Mouse (Mus musculus): ENCODE results near the gene Unc13a. TPM values are rescaled to one million over a fixed set of nuclear protein-coding genes. Genes with fewer than 3 reads are reported as not detected.

The Unc13a gene
- polyA plus RNA-seq, 1 experiment from 2014 or later = 1.7 TPM

- Histone ChIP-seq H3K4me1 (ENCODE audit: control insufficient read depth, insufficient read depth, low read length) (peaks cover 12% of the 10 kb centered on the region; the same call in 1 of the 2 replicates), H3K9ac (replicated peaks; ENCODE audit: low read depth, low read length) (peak overlapping the region; percentile 21; the same call in 1 of the 2 replicates), H3K27ac (ENCODE audit: low read length) (peak overlapping the region; percentile 55; the same call in 1 of the 2 replicates), H3K4me3 (ENCODE audit: low read depth, low read length) (peak overlapping the region; percentile 49), H3K36me3 (ENCODE audit: control insufficient read depth, insufficient read depth, low read length) (peaks cover 4% of the 10 kb centered on the region), H3K4me2 (replicated peaks; ENCODE audit: low read depth, low read length) (peak overlapping the region; percentile 98), H3K27me3 (ENCODE audit: control insufficient read depth, insufficient read depth, low read length) (no peaks in the 10 kb centered on the region), H3K9me3 (ENCODE audit: control insufficient read depth, low read depth, low read length) (peaks cover 8% of the 10 kb centered on the region; the same call in 1 of the 2 replicates)
- WGBS = 2% methylated on average over 25 of the region's 25 CpGs
- peak; percentile 26; the same call in 1 of the 2 replicates for ATAC-seq (ENCODE audit: insufficient number of reproducible peaks, insufficient read depth, low FRiP score, low read depth)
These were observed 41.8 kb downstream of the Unc13a start for GRCm38 (mm10) chr8:71629781-71630212.

- peak overlapping the region; percentile 49 for H3K4me3 ChIP-seq (ENCODE audit: low read depth, low read length)
- peaks cover 8% of the 10 kb centered on the region; the same call in 1 of the 2 replicates for H3K9me3 ChIP-seq (ENCODE audit: control insufficient read depth, low read depth, low read length)
- peak overlapping the region; percentile 61 for H3K27ac ChIP-seq (ENCODE audit: low read length)
- H3K36me3 ChIP-seq (ENCODE audit: control insufficient read depth, insufficient read depth, low read length) = peaks cover 5% of the 10 kb centered on the region
- no peaks in the 10 kb centered on the region for H3K27me3 ChIP-seq (ENCODE audit: control insufficient read depth, insufficient read depth, low read length)
- peaks cover 12% of the 10 kb centered on the region; the same call in 1 of the 2 replicates for H3K4me1 ChIP-seq (ENCODE audit: control insufficient read depth, insufficient read depth, low read length)
- peak overlapping the region; percentile 51 for H3K9ac ChIP-seq (replicated peaks; ENCODE audit: low read depth, low read length)
- peak overlapping the region; percentile 98 for H3K4me2 ChIP-seq (replicated peaks; ENCODE audit: low read depth, low read length)
- ATAC-seq (ENCODE audit: insufficient number of reproducible peaks, insufficient read depth, low FRiP score, low read depth) = peak; percentile 87
- under 1% methylated on average over 54 of the region's 55 CpGs for WGBS
These were observed 42.4 kb downstream of the Unc13a start for GRCm38 (mm10) chr8:71629096-71629697.

- H3K27me3 ChIP-seq (ENCODE audit: control insufficient read depth, insufficient read depth, low read length) = no peaks in the 10 kb centered on the region
- H3K9me3 ChIP-seq (ENCODE audit: control insufficient read depth, low read depth, low read length) = peaks cover 8% of the 10 kb centered on the region; the same call in 1 of the 2 replicates
- peak overlapping the region; percentile 51 for H3K9ac ChIP-seq (replicated peaks; ENCODE audit: low read depth, low read length)
- H3K36me3 ChIP-seq (ENCODE audit: control insufficient read depth, insufficient read depth, low read length) = peaks cover 12% of the 10 kb centered on the region
- H3K4me2 ChIP-seq (replicated peaks; ENCODE audit: low read depth, low read length) = peak overlapping the region; percentile 98
- peak overlapping the region; percentile 61 for H3K27ac ChIP-seq (ENCODE audit: low read length)
- H3K4me1 ChIP-seq (ENCODE audit: control insufficient read depth, insufficient read depth, low read length) = peaks cover 12% of the 10 kb centered on the region; the same call in 1 of the 2 replicates
- WGBS = 7% methylated on average over 16 of the region's 16 CpGs
- H3K4me3 ChIP-seq (ENCODE audit: low read depth, low read length) = peak overlapping the region; percentile 49
- ATAC-seq (ENCODE audit: insufficient number of reproducible peaks, insufficient read depth, low FRiP score, low read depth) = no peak
These were observed 43.0 kb downstream of the Unc13a start for GRCm38 (mm10) chr8:71628396-71629095.

GRCm38 (mm10) chr8:71627265-71628099 lies 44.1 kb downstream of the Unc13a start:
- H3K4me1 ChIP-seq (ENCODE audit: control insufficient read depth, insufficient read depth, low read length) = peaks cover 12% of the 10 kb centered on the region; the same call in 1 of the 2 replicates
- H3K27ac ChIP-seq (ENCODE audit: low read length) = peak overlapping the region; percentile 52; the same call in 1 of the 2 replicates
- 46% methylated on average over 9 of the region's 9 CpGs for WGBS
- no peak overlapping the region for H3K4me2 ChIP-seq (replicated peaks; ENCODE audit: low read depth, low read length)
- peaks cover 22% of the 10 kb centered on the region for H3K36me3 ChIP-seq (ENCODE audit: control insufficient read depth, insufficient read depth, low read length)
- no peak for ATAC-seq (ENCODE audit: insufficient number of reproducible peaks, insufficient read depth, low FRiP score, low read depth)
- no peak overlapping the region for H3K9ac ChIP-seq (replicated peaks; ENCODE audit: low read depth, low read length)
- H3K4me3 ChIP-seq (ENCODE audit: low read depth, low read length) = no peak overlapping the region
- H3K27me3 ChIP-seq (ENCODE audit: control insufficient read depth, insufficient read depth, low read length) = no peaks in the 10 kb centered on the region
- peaks cover 9% of the 10 kb centered on the region; the same call in 1 of the 2 replicates for H3K9me3 ChIP-seq (ENCODE audit: control insufficient read depth, low read depth, low read length)

- WGBS = 88% methylated on average over 9 of the region's 9 CpGs
- no peak for ATAC-seq (ENCODE audit: insufficient number of reproducible peaks, insufficient read depth, low FRiP score, low read depth)
- Histone ChIP-seq H3K36me3 (ENCODE audit: control insufficient read depth, insufficient read depth, low read length) (peaks cover 30% of the 10 kb centered on the region), H3K9ac (replicated peaks; ENCODE audit: low read depth, low read length) (no peak overlapping the region), H3K27ac (ENCODE audit: low read length) (no peak overlapping the region), H3K4me1 (ENCODE audit: control insufficient read depth, insufficient read depth, low read length) (peaks cover 12% of the 10 kb centered on the region; the same call in 1 of the 2 replicates), H3K27me3 (ENCODE audit: control insufficient read depth, insufficient read depth, low read length) (no peaks in the 10 kb centered on the region), H3K9me3 (ENCODE audit: control insufficient read depth, low read depth, low read length) (peaks cover 15% of the 10 kb centered on the region; the same call in 1 of the 2 replicates), H3K4me2 (replicated peaks; ENCODE audit: low read depth, low read length) (no peak overlapping the region), H3K4me3 (ENCODE audit: low read depth, low read length) (no peak overlapping the region)
These were observed 44.8 kb downstream of the Unc13a start for GRCm38 (mm10) chr8:71626753-71627152.

GRCm38 (mm10) chr8:71625088-71625487 lies 46.5 kb downstream of the Unc13a start:
- peaks cover 12% of the 10 kb centered on the region; the same call in 1 of the 2 replicates for H3K4me1 ChIP-seq (ENCODE audit: control insufficient read depth, insufficient read depth, low read length)
- no peak overlapping the region for H3K27ac ChIP-seq (ENCODE audit: low read length)
- H3K27me3 ChIP-seq (ENCODE audit: control insufficient read depth, insufficient read depth, low read length) = no peaks in the 10 kb centered on the region
- peaks cover 17% of the 10 kb centered on the region; the same call in 1 of the 2 replicates for H3K9me3 ChIP-seq (ENCODE audit: control insufficient read depth, low read depth, low read length)
- peaks cover 43% of the 10 kb centered on the region for H3K36me3 ChIP-seq (ENCODE audit: control insufficient read depth, insufficient read depth, low read length)
- no peak for ATAC-seq (ENCODE audit: insufficient number of reproducible peaks, insufficient read depth, low FRiP score, low read depth)
- no peak overlapping the region for H3K9ac ChIP-seq (replicated peaks; ENCODE audit: low read depth, low read length)
- H3K4me2 ChIP-seq (replicated peaks; ENCODE audit: low read depth, low read length) = no peak overlapping the region
- no peak overlapping the region for H3K4me3 ChIP-seq (ENCODE audit: low read depth, low read length)
- 77% methylated on average over 1 of the region's 1 CpGs for WGBS

GRCm38 (mm10) chr8:71619786-71620185 lies 51.8 kb downstream of the Unc13a start:
- Histone ChIP-seq H3K4me1 (ENCODE audit: control insufficient read depth, insufficient read depth, low read length) (no peaks in the 10 kb centered on the region), H3K9me3 (ENCODE audit: control insufficient read depth, low read depth, low read length) (peaks cover 17% of the 10 kb centered on the region; the same call in 1 of the 2 replicates), H3K4me2 (replicated peaks; ENCODE audit: low read depth, low read length) (no peak overlapping the region), H3K27ac (ENCODE audit: low read length) (no peak overlapping the region), H3K36me3 (ENCODE audit: control insufficient read depth, insufficient read depth, low read length) (peaks cover 78% of the 10 kb centered on the region), H3K9ac (replicated peaks; ENCODE audit: low read depth, low read length) (no peak overlapping the region), H3K27me3 (ENCODE audit: control insufficient read depth, insufficient read depth, low read length) (no peaks in the 10 kb centered on the region), H3K4me3 (ENCODE audit: low read depth, low read length) (no peak overlapping the region)
- 98% methylated on average over 2 of the region's 2 CpGs for WGBS
- no peak for ATAC-seq (ENCODE audit: insufficient number of reproducible peaks, insufficient read depth, low FRiP score, low read depth)

GRCm38 (mm10) chr8:71613418-71613817 lies 58.1 kb downstream of the Unc13a start:
- ATAC-seq (ENCODE audit: insufficient number of reproducible peaks, insufficient read depth, low FRiP score, low read depth) = no peak
- Histone ChIP-seq H3K9me3 (ENCODE audit: control insufficient read depth, low read depth, low read length) (no peaks in the 10 kb centered on the region), H3K4me1 (ENCODE audit: control insufficient read depth, insufficient read depth, low read length) (peaks cover 6% of the 10 kb centered on the region), H3K9ac (replicated peaks; ENCODE audit: low read depth, low read length) (no peak overlapping the region), H3K4me2 (replicated peaks; ENCODE audit: low read depth, low read length) (no peak overlapping the region), H3K27me3 (ENCODE audit: control insufficient read depth, insufficient read depth, low read length) (no peaks in the 10 kb centered on the region), H3K4me3 (ENCODE audit: low read depth, low read length) (no peak overlapping the region), H3K27ac (ENCODE audit: low read length) (no peak overlapping the region), H3K36me3 (ENCODE audit: control insufficient read depth, insufficient read depth, low read length) (peaks cover 30% of the 10 kb centered on the region)
- 58% methylated on average over 4 of the region's 4 CpGs for WGBS

All from stomach, embryonic 14.5 days (tissue).